Mouse (Mus musculus): Measurements from ENCODE around the gene Ofcc1. TPM values are rescaled to one million over a fixed set of nuclear protein-coding genes. Genes with fewer than 3 reads are reported as not detected.

Gene Ofcc1
- polyA plus RNA-seq, 1 experiment from 2014 or later = not detected

- Histone ChIP-seq H3K4me2 (no peak overlapping the region), H3K9ac (no peak overlapping the region), H3K9me3 (replicated peaks) (no peaks in the 10 kb centered on the region), H3K27me3 (no peaks in the 10 kb centered on the region), H3K4me3 (replicated peaks) (no peak overlapping the region), H3K4me1 (no peaks in the 10 kb centered on the region), H3K36me3 (no peaks in the 10 kb centered on the region), H3K27ac (no peak overlapping the region)
- 69% methylated on average over 3 of the region's 3 CpGs for WGBS
- no peak for ATAC-seq (replicated peaks; ENCODE audit: low FRiP score)
Measured at GRCm38 (mm10) chr13:39957226-39957625, 404.0 kb downstream of the Ofcc1 start.

GRCm38 (mm10) chr13:39956017-39956416 lies 405.2 kb downstream of the Ofcc1 start:
- Histone ChIP-seq H3K4me2 (no peak overlapping the region), H3K4me1 (no peaks in the 10 kb centered on the region), H3K9me3 (replicated peaks) (no peaks in the 10 kb centered on the region), H3K4me3 (replicated peaks) (no peak overlapping the region), H3K9ac (no peak overlapping the region), H3K27me3 (no peaks in the 10 kb centered on the region), H3K36me3 (no peaks in the 10 kb centered on the region), H3K27ac (no peak overlapping the region)
- peak; percentile 88; the same call in 1 of the 2 replicates for ATAC-seq (replicated peaks; ENCODE audit: low FRiP score)
- 73% methylated on average over 5 of the region's 5 CpGs for WGBS
